Mouse (Mus musculus) neural tube, embryonic 10.5 days (tissue): ENCODE results near the gene Nfix.
A peak's percentile ranks its signal among the peaks of the same experiment; 100 is the strongest.

Experiments
- DNase-seq: peaks from one replicate; pipeline ENCODE4 v3.0.0-alpha.2; 2017; ENCODE audit warnings: low spot score; ENCODE audit errors: extremely low spot score

Gene Nfix

DNA sequence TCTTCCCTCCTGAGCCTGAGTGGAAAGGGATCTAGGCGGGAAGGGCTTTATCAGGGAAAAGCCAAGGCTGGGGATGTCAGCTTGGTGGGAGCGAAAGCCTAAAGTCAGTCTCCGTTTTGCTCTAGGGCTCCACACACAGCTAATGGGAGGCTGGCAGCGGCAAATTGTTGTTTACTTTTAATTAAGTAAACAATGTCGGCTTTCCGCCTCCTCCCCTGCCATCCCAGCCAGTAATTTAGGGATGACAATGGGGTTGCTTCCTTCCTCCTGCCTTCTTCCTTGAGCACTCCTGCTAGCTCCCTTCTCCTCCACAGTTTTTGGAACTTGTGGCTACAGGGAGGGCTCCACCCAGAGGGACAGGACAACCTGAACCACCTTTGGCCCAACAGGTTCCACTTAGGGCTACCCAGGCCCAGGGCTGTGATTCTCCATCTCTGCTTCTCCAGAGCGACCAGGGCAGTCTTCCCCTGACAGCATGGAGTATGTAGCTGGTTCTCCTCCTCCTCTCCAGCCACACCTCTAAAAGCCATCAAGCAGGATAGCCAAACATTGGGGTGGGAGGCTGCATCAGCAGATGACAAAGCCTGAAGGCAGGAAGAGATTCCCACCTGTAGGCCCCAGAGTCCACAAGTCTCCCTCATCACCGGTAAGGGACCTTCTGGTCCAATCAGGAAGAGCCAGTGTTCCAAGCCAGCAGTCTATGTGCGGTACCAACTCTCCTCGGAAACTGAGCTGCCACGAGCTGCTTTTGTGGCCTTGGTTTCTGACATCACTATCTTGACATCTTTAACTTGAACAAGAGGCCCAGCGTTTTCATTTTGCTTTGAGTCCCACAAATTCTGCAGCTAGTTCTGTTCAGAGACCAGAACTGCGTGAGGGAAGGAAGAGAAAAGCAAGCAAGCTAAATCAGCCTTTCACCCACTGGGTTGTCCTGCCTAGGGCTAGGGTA is 59.0 kb downstream of the Nfix start:
- DNase-seq: no peak

DNA sequence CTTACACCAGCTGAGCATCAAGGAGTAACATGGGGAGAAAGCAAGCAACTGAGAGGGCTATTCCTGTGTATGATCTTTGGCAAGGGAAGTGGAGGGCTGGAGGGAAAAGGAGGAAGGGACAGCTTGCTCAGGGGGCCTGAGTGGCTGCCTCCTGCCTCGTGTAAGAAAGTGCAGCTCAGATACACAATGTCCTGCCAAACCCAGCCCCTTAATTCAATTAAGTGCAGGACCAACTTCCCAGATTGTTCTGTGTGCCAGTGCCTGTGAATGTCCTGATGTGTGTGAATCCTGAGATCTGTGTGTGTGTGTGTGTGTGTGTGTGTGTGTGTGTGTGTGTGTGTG is 60.8 kb downstream of the Nfix start:
- DNase-seq: no peak

DNA sequence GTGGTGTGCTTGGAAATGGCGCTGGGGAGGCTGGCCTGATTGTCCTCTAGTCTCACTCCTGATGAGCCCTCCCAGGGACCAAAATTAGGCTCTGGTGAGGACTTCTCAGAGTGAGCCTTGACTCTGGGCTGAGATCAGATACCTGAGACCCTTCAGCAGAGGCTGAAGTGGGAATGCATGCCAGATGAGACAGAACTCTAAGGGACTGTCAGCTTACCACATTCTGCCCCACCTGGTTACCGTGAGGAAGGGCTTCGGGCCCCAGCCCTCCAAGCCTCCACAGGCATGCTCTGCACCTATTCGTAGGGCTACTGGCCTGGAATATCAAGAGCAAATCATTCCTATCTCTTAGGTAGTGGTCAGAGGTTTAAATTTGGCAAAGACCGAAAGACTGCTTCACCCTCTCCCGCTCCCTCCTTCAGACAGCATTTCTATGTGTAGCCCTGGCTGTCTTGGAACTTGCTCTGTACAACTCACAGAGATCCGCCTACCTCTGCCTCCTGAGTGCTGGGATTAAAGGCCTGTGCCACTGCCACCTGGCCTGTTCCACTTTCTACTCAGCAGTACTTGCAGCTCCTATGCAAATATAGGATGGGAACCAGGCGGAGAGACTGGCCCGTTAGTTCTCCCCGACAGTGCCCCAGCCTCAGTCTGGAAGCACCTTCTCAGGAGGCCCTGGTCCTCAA is 61.3 kb downstream of the Nfix start:
- DNase-seq: no peak

DNA sequence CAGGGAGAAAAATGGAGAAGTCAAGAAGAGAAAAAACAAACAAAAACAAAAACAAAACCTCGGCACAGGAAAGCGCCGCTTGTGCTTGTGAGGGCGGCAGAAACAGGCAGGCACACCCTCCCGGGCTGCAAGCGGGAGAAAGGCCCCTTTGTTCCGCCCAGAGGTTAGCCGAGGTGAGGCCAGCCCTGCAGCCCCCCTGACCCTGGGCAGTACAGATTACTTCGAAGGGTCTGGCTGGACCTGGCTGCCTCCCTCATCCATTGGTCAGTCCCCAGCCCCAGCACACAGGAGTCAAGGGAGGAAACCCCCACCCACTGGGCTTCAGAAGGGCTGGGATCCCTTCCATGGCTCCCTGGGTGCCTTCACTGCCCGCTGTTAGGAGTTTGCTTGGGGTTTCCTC is 61.9 kb downstream of the Nfix start:
- no peak for DNase-seq

DNA sequence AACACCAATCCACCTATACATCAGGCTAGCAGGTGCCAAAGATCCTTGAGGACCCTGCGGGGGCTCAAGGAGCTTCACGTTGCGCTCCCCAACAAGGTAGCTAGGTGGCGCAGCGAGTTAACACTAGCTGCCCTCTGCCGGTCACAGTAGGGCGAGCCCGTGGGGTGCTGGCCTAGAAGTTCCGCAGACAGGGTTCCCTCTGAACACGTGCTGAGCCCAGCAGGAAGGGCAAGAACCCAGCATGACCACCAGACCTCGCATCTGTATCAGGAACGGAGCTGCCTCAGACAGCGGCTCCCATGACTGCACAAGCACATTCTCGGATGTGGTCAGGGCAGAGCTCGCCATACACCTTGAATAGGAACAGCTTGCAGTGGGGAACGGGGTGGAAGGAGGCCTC is 62.5 kb downstream of the Nfix start:
- DNase-seq: peak; percentile 78

DNA sequence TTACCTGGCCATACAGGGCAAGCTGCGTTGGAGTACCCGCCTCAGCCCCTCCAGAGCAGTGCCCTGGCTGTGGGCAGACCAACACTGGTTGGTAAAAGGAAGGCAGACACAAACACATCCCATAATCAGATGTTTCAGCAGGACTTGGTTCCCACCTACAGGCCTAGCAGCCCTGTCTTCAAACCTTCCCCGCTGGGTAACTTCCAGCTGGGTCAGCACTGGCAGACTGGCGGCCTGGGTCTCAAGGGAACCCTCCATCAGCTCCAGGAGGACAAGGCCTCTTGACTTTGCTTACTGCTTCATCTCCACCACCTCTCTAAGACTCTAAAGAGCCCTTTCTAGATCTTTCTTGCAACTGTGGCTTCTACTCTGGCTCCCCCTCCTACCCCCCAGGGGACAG is 63.6 kb downstream of the Nfix start:
- DNase-seq: no peak

DNA sequence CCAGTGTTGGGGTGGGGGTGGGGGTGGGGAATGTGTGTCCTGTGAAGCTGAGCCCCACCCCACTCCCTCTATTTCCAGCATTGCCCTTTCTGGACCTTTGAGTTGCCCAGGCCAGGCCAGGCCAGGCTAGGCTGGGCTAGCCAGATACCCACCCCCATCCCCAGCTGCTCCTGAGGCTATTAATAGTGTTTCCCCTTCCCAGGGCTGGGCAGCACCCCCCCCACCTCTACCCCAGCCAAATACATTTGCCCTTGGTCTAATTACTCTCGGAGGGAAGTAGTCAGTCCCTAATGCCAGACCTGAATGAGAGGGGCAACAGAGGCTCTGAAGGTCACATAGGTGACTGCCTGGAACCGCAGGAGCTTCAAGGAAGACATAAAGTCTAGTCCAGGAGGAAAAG is 64.5 kb downstream of the Nfix start:
- DNase-seq: no peak

DNA sequence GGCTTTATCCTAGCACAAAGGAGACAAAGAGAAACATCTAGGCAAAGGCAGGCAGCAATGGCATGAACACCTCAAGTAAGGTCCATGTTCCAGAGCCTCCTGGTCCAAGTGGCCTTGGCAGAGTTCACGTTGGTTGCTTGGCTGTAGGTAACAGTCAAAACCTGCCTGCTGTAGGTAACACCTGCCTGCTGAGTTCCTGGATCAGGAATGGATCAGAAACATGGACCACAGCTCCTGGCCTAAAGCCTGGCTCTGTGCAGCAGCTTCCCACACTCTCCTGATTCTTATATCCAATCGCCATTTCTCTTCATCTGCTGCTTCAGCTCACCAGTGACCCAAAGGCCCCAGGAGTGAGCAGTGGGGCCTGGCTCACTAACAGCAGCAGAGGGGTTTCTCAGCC is 65.5 kb downstream of the Nfix start:
- DNase-seq: no peak

DNA sequence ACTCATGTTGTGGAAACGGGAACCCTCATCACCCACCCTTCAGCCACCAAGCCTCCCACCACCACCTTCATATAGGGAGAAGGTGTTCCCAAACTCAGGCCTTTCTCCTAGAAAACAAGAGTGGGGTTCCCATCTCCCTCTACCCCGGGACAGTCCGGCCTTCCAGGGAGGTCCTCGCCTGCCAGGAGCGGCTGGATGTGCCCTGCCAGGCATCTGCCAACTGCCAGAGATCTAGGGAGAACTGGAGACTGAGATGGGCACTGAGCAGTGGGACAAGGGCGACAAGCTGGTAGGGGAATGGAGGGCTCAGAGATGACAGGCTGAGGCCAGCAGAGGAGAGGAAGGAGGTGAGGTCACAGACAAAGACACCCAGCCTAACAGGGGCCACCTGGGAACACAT is 66.2 kb downstream of the Nfix start:
- no peak for DNase-seq

DNA sequence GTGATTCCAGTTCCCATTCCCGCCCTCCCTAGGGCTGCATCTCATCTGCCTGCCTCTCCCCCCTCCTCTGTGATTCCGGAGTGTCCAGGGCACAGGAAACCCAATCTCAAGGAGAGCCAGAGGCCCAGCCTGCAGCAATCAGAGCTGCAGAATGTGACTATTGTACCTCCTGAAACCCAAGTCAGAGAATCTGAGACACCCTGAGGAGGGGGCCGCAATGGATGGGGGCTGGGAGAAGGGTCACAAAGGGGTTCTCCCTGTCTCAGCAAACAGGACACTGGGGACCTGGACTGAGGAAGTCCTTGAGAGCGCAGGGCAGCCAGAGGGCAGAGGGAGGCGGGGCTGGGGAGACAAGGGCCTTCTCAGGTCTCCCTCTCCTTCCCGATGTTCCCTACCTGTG is 67.1 kb downstream of the Nfix start:
- no peak for DNase-seq

DNA sequence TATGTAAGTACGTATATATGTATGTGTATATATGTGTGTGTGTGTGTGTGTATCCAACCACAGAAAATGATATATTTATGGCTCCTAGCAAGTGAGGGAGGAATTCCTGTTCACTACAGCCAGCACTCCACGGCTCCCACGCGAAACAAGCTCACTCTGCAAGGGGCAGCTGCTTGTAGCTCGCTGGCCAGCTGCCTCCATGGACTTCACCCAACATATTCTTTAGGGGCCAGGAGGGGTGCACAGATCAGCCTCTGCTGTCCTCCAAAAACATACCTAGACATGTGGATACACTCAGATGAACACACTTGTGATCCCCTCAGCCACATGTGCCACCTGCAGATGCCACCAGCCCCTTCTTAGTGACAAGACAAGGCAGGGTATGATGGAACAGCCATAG is 67.6 kb downstream of the Nfix start:
- no peak for DNase-seq

DNA sequence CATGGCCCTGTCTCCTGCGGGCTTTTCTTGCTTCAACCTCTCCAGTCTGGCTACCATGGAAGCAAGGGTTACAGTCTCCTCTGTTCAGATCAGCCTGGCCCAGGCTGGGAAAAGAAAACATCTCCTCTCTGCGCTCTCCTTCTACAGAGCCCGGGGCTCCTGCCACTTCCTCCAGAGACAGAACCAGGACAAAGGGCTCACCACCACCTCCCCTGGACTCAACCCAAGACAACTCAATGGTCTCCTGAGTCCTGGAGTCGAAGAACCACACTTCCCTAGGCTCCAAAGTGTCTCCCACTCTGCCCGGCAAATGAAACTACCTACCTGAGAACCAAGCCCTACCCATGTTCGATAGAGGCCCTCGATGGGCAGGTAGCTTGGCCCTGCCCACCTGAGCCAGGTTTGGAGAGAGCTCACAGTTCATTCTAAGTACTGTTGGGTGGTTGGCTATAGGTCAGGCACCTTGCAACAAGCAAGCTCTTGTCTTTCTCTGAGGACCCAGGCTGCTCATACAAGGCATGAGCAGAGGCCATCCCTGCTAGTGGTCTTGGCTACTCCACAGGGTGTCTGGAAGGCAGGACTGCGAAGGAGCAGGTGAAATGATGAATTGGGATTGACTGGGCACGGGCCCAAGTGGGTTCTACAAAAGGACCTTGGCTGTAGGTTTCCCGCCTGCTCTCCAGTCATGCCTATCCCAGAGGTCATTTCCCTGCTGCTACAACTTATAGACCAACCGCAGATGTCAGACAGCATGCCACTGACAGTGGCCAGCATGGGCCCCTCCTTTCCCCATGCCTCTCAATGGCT is 68.6 kb downstream of the Nfix start:
- no peak for DNase-seq

DNA sequence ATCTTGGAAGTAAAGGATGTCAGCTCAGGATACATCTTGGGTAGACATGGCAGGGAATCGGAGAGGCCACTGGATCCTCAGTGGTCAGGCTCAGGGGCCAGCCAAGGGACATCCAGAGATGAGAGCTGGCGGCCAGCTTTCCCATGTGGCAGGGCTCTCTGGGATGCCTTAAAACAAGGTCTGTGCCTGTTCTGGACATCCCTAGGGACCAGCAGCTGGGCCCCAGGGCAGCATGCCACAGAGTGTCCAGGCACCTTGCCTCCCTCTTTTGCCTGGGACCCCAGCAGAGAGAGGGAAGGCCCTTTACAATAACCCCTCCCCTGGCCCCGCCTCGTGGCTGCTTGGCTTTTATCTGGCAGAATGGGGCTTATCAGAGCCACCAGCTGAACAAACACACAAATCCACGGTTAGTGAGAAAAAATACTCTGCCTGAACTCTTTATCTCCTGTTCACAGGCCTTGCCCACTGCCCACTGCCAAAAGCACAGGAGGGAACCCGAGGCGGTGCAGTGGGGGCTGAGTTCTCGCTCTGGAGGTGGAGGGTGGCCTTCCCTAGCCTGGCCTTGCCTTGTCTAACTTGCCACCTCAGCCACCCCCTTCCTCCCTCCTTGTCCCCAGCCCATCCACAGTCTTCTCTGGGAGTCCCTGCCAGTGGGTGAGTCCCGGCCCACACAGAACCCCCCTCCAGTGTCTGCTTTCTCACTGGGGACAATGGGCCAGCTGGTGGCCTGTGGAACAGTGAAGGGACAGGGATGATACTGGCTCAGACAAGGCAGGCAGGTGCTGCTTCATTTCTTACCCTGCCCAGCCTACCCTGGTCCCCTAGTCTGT is 69.4 kb downstream of the Nfix start:
- no peak for DNase-seq

DNA sequence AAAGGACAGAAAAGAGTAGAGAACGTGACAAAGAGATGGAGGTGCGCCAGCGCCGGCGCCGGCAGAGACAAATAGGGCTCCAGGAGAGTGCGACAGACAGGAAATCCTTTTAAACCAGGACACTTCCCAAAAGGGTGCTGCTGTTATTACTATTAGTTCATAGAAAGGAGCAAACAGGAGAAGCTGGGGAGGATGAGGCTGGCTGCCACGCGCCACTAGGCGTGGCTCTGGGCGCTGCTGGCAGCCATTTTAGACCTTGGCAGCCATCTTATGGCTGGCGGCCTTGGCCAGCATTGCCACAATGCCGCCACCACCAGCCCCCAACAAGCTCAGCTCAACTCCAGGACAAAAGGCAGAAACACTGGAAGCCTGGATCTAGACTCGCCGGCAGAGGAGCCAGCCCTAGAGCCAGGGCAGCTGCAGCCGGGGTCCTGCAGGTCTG is 70.2 kb downstream of the Nfix start:
- no peak for DNase-seq

DNA sequence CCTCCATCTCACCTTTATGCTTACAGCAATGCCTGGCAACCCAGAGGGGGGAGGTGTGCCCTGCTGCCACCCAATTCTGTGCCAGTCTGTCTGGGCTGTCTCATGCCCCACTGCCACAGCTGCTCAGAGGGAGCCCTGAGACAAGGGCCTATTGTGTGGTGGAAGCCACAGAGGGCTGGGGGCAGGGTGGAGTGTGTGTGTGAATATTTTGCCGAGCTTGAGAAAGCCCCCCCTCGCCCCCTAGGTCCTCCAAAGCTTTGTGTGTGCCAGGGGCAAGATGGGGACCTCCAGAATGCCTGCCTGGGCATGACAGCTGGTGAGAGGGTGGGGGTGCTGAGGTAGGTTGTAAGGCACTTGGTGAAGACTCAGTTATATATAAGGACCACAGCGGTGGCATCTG is 71.7 kb downstream of the Nfix start:
- no peak for DNase-seq

DNA sequence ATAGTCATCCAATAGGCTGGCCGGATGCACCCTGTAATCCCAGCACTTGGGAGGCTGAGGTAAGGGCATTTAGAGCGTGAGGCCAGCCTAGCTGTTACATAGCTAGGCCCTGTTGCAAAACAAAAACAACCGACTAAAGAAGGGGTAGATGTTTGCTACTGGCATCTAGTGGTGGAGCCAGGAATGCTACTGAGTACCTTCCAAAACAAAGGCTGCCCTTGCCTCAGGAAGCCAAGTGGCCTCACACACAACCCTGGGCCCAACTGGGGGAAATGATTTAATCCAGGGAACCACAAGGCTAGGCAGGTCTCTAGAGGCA is 74.2 kb downstream of the Nfix start:
- no peak for DNase-seq

DNA sequence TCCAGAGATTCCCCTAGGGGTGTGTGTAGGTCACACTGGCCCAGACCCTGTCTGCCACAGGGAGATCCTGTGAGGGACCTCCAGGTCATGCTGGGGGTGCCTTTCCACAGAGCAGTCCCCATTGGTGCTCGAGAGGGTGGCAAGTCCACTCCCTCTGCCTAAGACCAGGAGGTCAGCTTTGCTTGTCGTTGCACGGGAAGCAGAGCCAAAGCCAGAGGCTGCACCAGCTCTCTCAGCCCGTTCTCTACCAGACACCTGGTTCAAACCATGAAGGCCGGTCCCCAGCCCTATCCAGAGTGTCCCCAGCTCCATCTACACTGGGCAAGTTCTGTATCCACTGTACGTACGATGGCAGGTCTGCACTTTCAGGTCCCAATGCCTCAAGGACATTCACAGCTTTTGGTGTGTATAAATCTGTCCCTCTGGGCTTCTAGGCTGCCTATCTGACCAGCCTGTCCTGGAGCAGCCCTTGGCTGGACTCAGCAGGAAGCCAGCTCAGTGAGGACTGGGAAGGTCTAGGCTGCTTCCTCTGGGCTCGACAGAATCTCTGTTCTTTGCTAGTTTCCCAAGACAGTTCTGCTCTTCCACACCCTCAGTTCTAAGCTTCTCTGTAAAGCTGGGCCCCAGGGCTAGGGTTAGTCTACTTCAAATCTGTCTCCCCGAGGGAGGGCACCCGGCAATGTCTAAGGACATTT is 74.8 kb downstream of the Nfix start:
- DNase-seq: no peak

DNA sequence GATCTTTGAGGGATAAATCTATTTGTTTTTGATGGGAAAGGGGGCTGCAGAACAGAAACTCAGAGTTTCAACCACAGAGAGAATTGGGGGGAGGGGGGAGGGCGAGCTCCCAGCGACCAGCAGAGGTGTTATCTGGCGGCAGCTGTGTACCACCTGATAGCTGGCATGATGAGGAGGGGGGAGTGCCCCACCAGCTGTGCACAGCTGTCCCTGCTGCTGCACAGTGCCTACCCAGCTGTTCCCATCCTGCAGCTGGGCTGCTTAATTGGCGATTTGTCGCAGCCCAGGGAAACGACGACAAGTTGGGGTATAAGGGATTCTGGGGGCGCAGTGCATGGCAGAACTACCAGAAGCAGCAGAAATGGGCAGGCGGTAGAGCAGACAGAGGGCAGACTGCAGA is 75.5 kb downstream of the Nfix start:
- DNase-seq: no peak

DNA sequence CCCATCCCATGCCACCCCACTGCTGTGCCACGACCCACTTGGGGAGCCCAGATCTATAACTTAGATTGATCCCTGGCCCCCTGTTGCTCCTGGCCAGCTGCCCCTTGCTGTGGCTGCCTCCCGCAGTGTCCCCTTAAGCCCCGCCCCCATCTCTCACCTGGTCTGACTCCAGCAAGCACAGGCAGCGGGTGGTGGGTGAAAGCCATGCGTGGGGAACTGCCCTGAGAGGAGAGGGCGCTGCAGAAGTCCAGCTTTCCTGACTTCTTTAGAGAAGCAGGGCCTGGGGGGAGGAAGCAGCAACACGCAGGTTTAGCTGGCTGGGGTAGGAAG is 76.6 kb downstream of the Nfix start:
- no peak for DNase-seq

DNA sequence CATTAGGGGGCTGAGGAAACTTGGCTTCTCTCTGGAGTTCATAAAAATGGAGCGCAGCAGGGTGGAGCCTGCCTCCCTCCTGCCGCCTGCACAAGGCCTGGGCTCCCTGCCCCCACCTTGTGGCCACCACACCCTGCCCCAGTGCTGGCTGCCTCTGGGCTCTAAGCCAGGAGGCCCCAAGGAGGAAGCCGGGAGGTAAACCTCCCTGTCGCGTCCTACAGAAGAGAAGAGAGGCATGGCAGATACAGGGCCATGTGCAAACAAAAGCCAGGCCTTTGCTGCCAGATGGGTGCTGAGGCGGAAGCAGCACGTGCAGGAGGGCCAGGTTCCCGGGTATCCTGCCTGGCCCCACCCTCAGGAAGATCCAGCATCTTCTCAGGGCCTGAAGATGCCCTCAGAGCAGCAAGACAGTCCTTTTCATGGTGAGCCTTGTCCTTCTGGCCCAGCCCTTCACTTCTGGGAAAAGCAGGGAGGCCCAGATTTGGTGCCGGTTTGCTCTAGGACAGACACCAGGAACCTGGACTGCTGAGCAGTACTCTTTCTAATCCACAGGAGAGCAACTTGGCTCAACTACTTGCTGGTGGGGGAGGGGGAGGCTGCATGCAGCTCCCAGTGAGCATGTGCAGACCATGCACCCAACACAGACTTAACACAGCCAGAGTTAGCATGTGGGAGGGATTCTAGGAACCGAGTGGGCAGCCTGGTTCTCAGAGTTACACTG is 77.1 kb downstream of the Nfix start, which contains the start of gene G430095P16Rik:
G430095P16Rik (plus strand) TSS at position 158 of the 721 bp plus-strand sequence.
- DNase-seq: no peak
